Mouse (Mus musculus): ENCODE measurements around the gene Gm3371.
"Not testable (repeated sequence)": the region's sequence is repeated elsewhere in the genome, so short reads cannot be mapped to it uniquely, and the experiment has no call there.

Gene Gm3371

GRCm38 (mm10) chr14:44410588-44410987 is at the start of gene Gm3371:
Gene Gm3371 (minus strand): TSS chr14:44410688.
- not testable (repeated sequence) for ATAC-seq (ENCODE audit: insufficient number of reproducible peaks, low FRiP score, low TSS enrichment)

- not testable (repeated sequence) for ATAC-seq (ENCODE audit: insufficient number of reproducible peaks, low FRiP score, low TSS enrichment)
Measured at GRCm38 (mm10) chr14:44433335-44433734, 22.8 kb upstream of the Gm3371 start, which contains the start of gene Gm8232. Gene Gm8232 (plus strand): TSS chr14:44433635.

GRCm38 (mm10) chr14:44384233-44384632 is 26.3 kb downstream of the Gm3371 start:
- not testable (repeated sequence) for ATAC-seq (ENCODE audit: insufficient number of reproducible peaks, low FRiP score, low TSS enrichment)

GRCm38 (mm10) chr14:44365057-44365456 is 45.4 kb downstream of the Gm3371 start, which contains the start of gene Gm8229:
Gene Gm8229 (plus strand): TSS chr14:44365357.
- ATAC-seq (ENCODE audit: insufficient number of reproducible peaks, low FRiP score, low TSS enrichment) = not testable (repeated sequence)

- not testable (repeated sequence) for ATAC-seq (ENCODE audit: insufficient number of reproducible peaks, low FRiP score, low TSS enrichment)
Measured at GRCm38 (mm10) chr14:44362301-44362700, 48.2 kb downstream of the Gm3371 start.

- not testable (repeated sequence) for ATAC-seq (ENCODE audit: insufficient number of reproducible peaks, low FRiP score, low TSS enrichment)
Measured at GRCm38 (mm10) chr14:44361416-44361815, 49.1 kb downstream of the Gm3371 start.

All from cerebellum, adult (tissue).